Mouse (Mus musculus) liver, embryonic 14.5 days (tissue): ENCODE data around the gene E2f2.
A peak's percentile ranks its signal among the peaks of the same experiment; 100 is the strongest.

Experiments
- CTCF ChIP-seq: IDR thresholded peaks from 2 replicates; pipeline ENCODE4 v1.5.1; 2016; ENCODE audit warnings: antibody characterized with exemption, low read depth, control low read depth
- EP300 ChIP-seq: IDR thresholded peaks from 2 replicates; pipeline ENCODE4 v1.6.1; 2016; ENCODE audit warnings: antibody characterized with exemption, low read depth

GRCm38 (mm10) chr4:136148342-136149044 lies 23.7 kb upstream of the E2f2 start:
- peak; percentile 23; the same call in 1 of the 2 replicates for TF ChIP-seq CTCF
- no peak for TF ChIP-seq EP300
